Mouse (Mus musculus) MEL (cell line): ENCODE measurements around the gene Gm266.

Source experiments
- EP300 ChIP-seq, 2 experiments: IDR thresholded peaks; 2 replicates each; pipeline ENCODE4 v1.6.1; 2011; ENCODE audit warnings: improper control_type of control experiment in 2 of 2, low read length in 2 of 2, low read depth in 1 of 2, mild to moderate bottlenecking in 1 of 2
- GABPA ChIP-seq: IDR thresholded peaks from 2 replicates; pipeline ENCODE4 v1.6.1; 2012; ENCODE audit warnings: low read depth, mild to moderate bottlenecking, inconsistent platforms, low read length, improper control_type of control experiment, moderate library complexity

DNA sequence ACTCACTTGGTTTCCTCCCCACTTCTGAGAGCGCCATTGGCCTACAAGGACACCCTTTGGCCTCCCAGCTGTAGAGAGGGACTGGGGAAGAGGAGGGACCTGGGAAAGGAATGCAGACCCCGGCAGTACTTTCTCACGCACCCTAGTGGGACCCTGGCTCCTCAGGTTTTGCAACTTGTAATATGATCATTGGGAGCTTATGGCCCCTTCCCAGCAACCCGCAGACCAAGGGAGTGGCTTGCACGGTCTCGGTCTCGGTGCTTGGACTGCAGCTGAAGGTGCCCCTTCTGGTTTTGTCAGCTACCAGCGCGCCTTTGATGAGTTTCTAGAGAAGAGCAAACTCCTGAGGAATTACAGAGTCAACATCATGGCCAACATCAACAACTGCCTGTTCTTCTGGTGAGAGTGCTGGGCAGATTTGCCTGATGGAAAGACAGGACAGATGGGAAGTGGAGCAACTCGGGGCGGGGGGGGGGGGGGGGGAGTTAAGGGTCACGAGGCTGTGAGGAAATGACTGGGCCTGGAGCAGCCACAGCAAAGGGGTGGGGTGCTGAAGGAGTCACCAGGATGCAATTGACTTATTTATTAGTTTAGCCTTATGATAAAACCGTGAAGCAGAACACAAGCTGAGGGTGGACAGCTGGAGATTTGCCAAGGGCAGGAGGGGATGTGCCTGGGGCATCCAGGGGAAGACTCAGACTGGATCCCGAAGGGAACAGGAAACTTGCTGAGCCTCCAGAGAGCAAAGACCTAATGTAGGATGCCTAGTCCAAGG is 36.5 kb downstream of the Gm266 start:
- no peak for TF ChIP-seq GABPA
- TF ChIP-seq EP300 (IDR thresholded peaks at IDR 0.05; ENCODE audit: low read depth in 1 of 2, low read length in 2 of 2), result no peak
